Mouse (Mus musculus): ENCODE data around the gene Kcnj14. TPM values are rescaled to one million over a fixed set of nuclear protein-coding genes. Genes with fewer than 3 reads are reported as not detected.

The Kcnj14 gene
- total RNA-seq, 2 experiments from 2014 or later: 2.0 to 2.6 TPM

GRCm38 (mm10) chr7:45770427-45771082 is 54.0 kb downstream of the Kcnj14 start:
- DNase-seq (ENCODE audit: low spot score in 2 of 2): no peak

- DNase-seq (ENCODE audit: low spot score in 2 of 2): no peak
Observed at GRCm38 (mm10) chr7:45767500-45767899, 57.1 kb downstream of the Kcnj14 start.

- no peak for DNase-seq (ENCODE audit: low spot score in 2 of 2)
Observed at GRCm38 (mm10) chr7:45766764-45767163, 57.8 kb downstream of the Kcnj14 start.

Other genes with a start within 250 kb of the Kcnj14 start
- not detected for gene Fgf21, start 209.3 kb downstream of the Kcnj14 start, total RNA-seq (2021)
- gene Fut1, start 207.5 kb downstream of the Kcnj14 start, total RNA-seq (2021): under 1 TPM; 0.20 to 0.71 TPM
- gene Izumo1, start 203.0 kb downstream of the Kcnj14 start, total RNA-seq (2021): not detected
- gene Rasip1, start 197.3 kb downstream of the Kcnj14 start, total RNA-seq (2021): 10 to 100 TPM; 13.9 to 14.5 TPM
- 1 to 10 TPM; 1.7 TPM for gene Mamstr, start 184.8 kb downstream of the Kcnj14 start, total RNA-seq (2021)
- under 1 TPM in 1 of 2 experiments, not detected in 1; 0.22 TPM for gene Fut2, start 158.4 kb downstream of the Kcnj14 start, total RNA-seq (2021)
- 1 to 10 TPM in 1 of 2 experiments, under 1 TPM in 1; 0.75 to 1.0 TPM for gene Ntn5, start 140.8 kb downstream of the Kcnj14 start, total RNA-seq (2021)
- gene Sec1, start 130.4 kb downstream of the Kcnj14 start, total RNA-seq (2021): under 1 TPM; 0.14 to 0.18 TPM
- gene Car11, start 124.9 kb downstream of the Kcnj14 start, total RNA-seq (2021): 100 to 1,000 TPM; 121 to 131 TPM
- 10 to 100 TPM; 37.1 to 43.4 TPM for gene Dbp, start 119.7 kb downstream of the Kcnj14 start, total RNA-seq (2021)
- gene Rpl18, start 109.3 kb downstream of the Kcnj14 start, total RNA-seq (2021): 100 to 1,000 TPM; 497 to 584 TPM
- 10 to 100 TPM; 27.3 to 27.7 TPM for gene Sphk2, start 106.8 kb downstream of the Kcnj14 start, total RNA-seq (2021)
- under 1 TPM; 0.34 to 0.51 TPM for gene Fam83e, start 103.6 kb downstream of the Kcnj14 start, total RNA-seq (2021)
- not detected for gene Spaca4, start 99.0 kb downstream of the Kcnj14 start, total RNA-seq (2021)
- gene Lmtk3, start 41.0 kb downstream of the Kcnj14 start, total RNA-seq (2021): 100 to 1,000 TPM; 298 to 311 TPM
- 10 to 100 TPM; 11.8 to 12.0 TPM for gene Sult2b1, start 40.1 kb downstream of the Kcnj14 start, total RNA-seq (2021)
- gene Cyth2, start 10.2 kb downstream of the Kcnj14 start, total RNA-seq (2021): 100 to 1,000 TPM; 180 to 184 TPM
- 10 to 100 TPM; 27.0 to 27.3 TPM for gene Grwd1, start 6.2 kb upstream of the Kcnj14 start, total RNA-seq (2021)
- gene Kdelr1, start 48.0 kb upstream of the Kcnj14 start, total RNA-seq (2021): 10 to 100 TPM; 85.4 to 99.2 TPM
- gene Grin2d, start 53.6 kb upstream of the Kcnj14 start, total RNA-seq (2021): 10 to 100 TPM; 32.1 to 33.4 TPM
- under 1 TPM in 1 of 2 experiments, not detected in 1; 0.40 TPM for gene Syngr4, start 71.9 kb upstream of the Kcnj14 start, total RNA-seq (2021)
- gene Tmem143, start 72.2 kb upstream of the Kcnj14 start, total RNA-seq (2021): 10 to 100 TPM; 23.9 TPM
- gene Emp3, start 96.6 kb upstream of the Kcnj14 start, total RNA-seq (2021): 1 to 10 TPM; 6.2 TPM
- gene Ccdc114, start 99.3 kb upstream of the Kcnj14 start, total RNA-seq (2021): 1 to 10 TPM; 4.2 to 5.3 TPM
- gene Abcc6, start 205.5 kb upstream of the Kcnj14 start, total RNA-seq (2021): 1 to 10 TPM; 3.3 to 6.0 TPM
- gene Nomo1, start 208.9 kb upstream of the Kcnj14 start, total RNA-seq (2021): 100 to 1,000 TPM; 109 to 113 TPM

Measured in layer of hippocampus, postnatal 10 days (tissue).